Mouse (Mus musculus) lung, embryonic 16.5 days (tissue): ENCODE data around the gene Arglu1. TPM values are rescaled to one million over a fixed set of nuclear protein-coding genes. Genes with fewer than 3 reads are reported as not detected.

Source experiments
- ATAC-seq: fragments of 200-750 bp; cut with Nextera tagmentation; 2 replicates; pipeline ENCODE4 v1.8.0; 2017; ENCODE audit warnings: low read depth, mild to moderate bottlenecking, moderate library complexity
- H3K27ac ChIP-seq: fragments of 300-500 bp; sonication (generic); 2 replicates; pipeline ENCODE4 v1.5.1; 2014; ENCODE audit warnings: mild to moderate bottlenecking, control low read depth, low read length
- H3K27me3 ChIP-seq: fragments of 300-500 bp; sonication (generic); 2 replicates; pipeline ENCODE4 v1.6.1; 2014; ENCODE audit warnings: low read depth, low read length, mixed read lengths; ENCODE audit not compliant: control insufficient read depth, insufficient read depth
- H3K36me3 ChIP-seq: fragments of 300-500 bp; sonication (generic); 2 replicates; pipeline ENCODE4 v1.6.1; 2014; ENCODE audit warnings: low read length; ENCODE audit not compliant: control insufficient read depth, insufficient read depth
- H3K4me1 ChIP-seq: fragments of 300-500 bp; sonication (generic); replicated peaks from 2 replicates; pipeline ENCODE4 v1.6.1; 2014; ENCODE audit warnings: low read length, mixed read lengths; ENCODE audit not compliant: control insufficient read depth, insufficient read depth
- H3K4me2 ChIP-seq: fragments of 300-500 bp; sonication (generic); 2 replicates; pipeline ENCODE4 v1.6.1; 2014; ENCODE audit warnings: low read depth, low read length, control low read depth
- H3K4me3 ChIP-seq: fragments of 300-500 bp; sonication (generic); 2 replicates; pipeline ENCODE4 v1.5.1; 2014; ENCODE audit warnings: mild to moderate bottlenecking, low read length, control low read depth
- H3K9ac ChIP-seq: fragments of 300-500 bp; sonication (generic); 2 replicates; pipeline ENCODE4 v1.6.1; 2014; ENCODE audit warnings: low read length, control low read depth
- H3K9me3 ChIP-seq: fragments of 300-500 bp; sonication (generic); 2 replicates; pipeline ENCODE4 v1.6.1; 2016; ENCODE audit warnings: low read length; ENCODE audit not compliant: control insufficient read depth
- WGBS: fragments of 180-500 bp; shearing (Covaris S2); extraction: QIAGEN DNeasy Blood & Tissue Kit; methylation state at CpG from one replicate; pipeline ENCODE4 v1.1.7; 2014; 5-methylcytosine and 5-hydroxymethylcytosine counted together
- polyA plus RNA-seq: library from polyadenylated mRNA; unstranded; fragments of >200 nt; fragmentation: Nextera tagmentation; extraction: Ambion mirVana; gene quantifications from 2 replicates; pipeline ENCODE4 v1.2.1, GENCODE M21; 2015

Gene Arglu1
- polyA plus RNA-seq, 1 experiment from 2014 or later = 120 TPM

- H3K4me2 ChIP-seq = peak overlapping the region; percentile 97
- peak; percentile 45 for ATAC-seq
- H3K27me3 ChIP-seq = no peaks in the 10 kb centered on the region
- H3K9ac ChIP-seq = peak overlapping the region; percentile 95
- peak overlapping the region; percentile 95 for H3K4me3 ChIP-seq
- H3K4me1 ChIP-seq = peaks cover 28% of the 10 kb centered on the region
- peak overlapping the region; percentile 62 for H3K27ac ChIP-seq
- WGBS = under 1% methylated on average over 80 of the region's 88 CpGs
- no peaks in the 10 kb centered on the region for H3K9me3 ChIP-seq
- peaks cover 4% of the 10 kb centered on the region; the same call in 1 of the 2 replicates for H3K36me3 ChIP-seq
Observed at GRCm38 (mm10) chr8:8660307-8661098, 29.8 kb downstream of the Arglu1 start.

GRCm38 (mm10) chr8:8659503-8660306, 30.6 kb downstream of the Arglu1 start:
- Histone ChIP-seq H3K4me1 (peaks cover 34% of the 10 kb centered on the region), H3K36me3 (peaks cover 4% of the 10 kb centered on the region; the same call in 1 of the 2 replicates), H3K4me3 (peak overlapping the region; percentile 95), H3K9me3 (no peaks in the 10 kb centered on the region), H3K27ac (peak overlapping the region; percentile 62), H3K9ac (peak overlapping the region; percentile 95), H3K4me2 (peak overlapping the region; percentile 97), H3K27me3 (no peaks in the 10 kb centered on the region)
- no peak for ATAC-seq
- WGBS = under 1% methylated on average over 53 of the region's 53 CpGs

- H3K4me3 ChIP-seq = peak overlapping the region; percentile 95
- no peaks in the 10 kb centered on the region for H3K9me3 ChIP-seq
- no peaks in the 10 kb centered on the region for H3K36me3 ChIP-seq
- peak overlapping the region; percentile 95 for H3K9ac ChIP-seq
- ATAC-seq = peak; percentile 62
- WGBS = 4% methylated on average over 19 of the region's 19 CpGs
- H3K4me2 ChIP-seq = peak overlapping the region; percentile 97
- H3K27me3 ChIP-seq = no peaks in the 10 kb centered on the region
- peaks cover 42% of the 10 kb centered on the region for H3K4me1 ChIP-seq
- H3K27ac ChIP-seq = peak overlapping the region; percentile 26
Observed at GRCm38 (mm10) chr8:8658426-8659224, 31.7 kb downstream of the Arglu1 start.

GRCm38 (mm10) chr8:8657692-8658355, 32.5 kb downstream of the Arglu1 start:
- peak overlapping the region; percentile 97 for H3K4me2 ChIP-seq

GRCm38 (mm10) chr8:8656578-8657441, 33.5 kb downstream of the Arglu1 start:
- no peak for ATAC-seq
- peak overlapping the region; percentile 0 for H3K9ac ChIP-seq
- peak overlapping the region; percentile 97 for H3K4me2 ChIP-seq
- peak overlapping the region; percentile 95 for H3K4me3 ChIP-seq
- WGBS = 27% methylated on average over 14 of the region's 14 CpGs
- no peaks in the 10 kb centered on the region for H3K27me3 ChIP-seq
- H3K4me1 ChIP-seq = peaks cover 37% of the 10 kb centered on the region
- no peaks in the 10 kb centered on the region for H3K36me3 ChIP-seq
- 0 out of 2 replicates have a peak overlapping the region, but pooled peaks have one; percentile 30 for H3K27ac ChIP-seq
- no peaks in the 10 kb centered on the region for H3K9me3 ChIP-seq

More at GRCm38 (mm10) chr8:8657692-8658355, 32.5 kb downstream of the Arglu1 start:
- no peaks in the 10 kb centered on the region for H3K36me3 ChIP-seq
- peak overlapping the region; percentile 26 for H3K27ac ChIP-seq
- H3K4me1 ChIP-seq = peaks cover 41% of the 10 kb centered on the region
- no peaks in the 10 kb centered on the region for H3K27me3 ChIP-seq
- no peak for ATAC-seq
- peak overlapping the region; percentile 95 for H3K4me3 ChIP-seq
- H3K9me3 ChIP-seq = no peaks in the 10 kb centered on the region
- peak overlapping the region; percentile 95 for H3K9ac ChIP-seq
- WGBS = 34% methylated on average over 5 of the region's 5 CpGs

- Histone ChIP-seq H3K9ac (no peak overlapping the region), H3K4me2 (peak overlapping the region; percentile 97), H3K27ac (no peak overlapping the region), H3K36me3 (no peaks in the 10 kb centered on the region), H3K4me3 (peak overlapping the region; percentile 95), H3K4me1 (peaks cover 43% of the 10 kb centered on the region), H3K27me3 (no peaks in the 10 kb centered on the region), H3K9me3 (no peaks in the 10 kb centered on the region)
- no peak for ATAC-seq
- 49% methylated on average over 24 of the region's 24 CpGs for WGBS
Observed at GRCm38 (mm10) chr8:8655346-8656340, 34.7 kb downstream of the Arglu1 start.

- H3K4me3 ChIP-seq = no peak overlapping the region
- WGBS = 44% methylated on average over 12 of the region's 12 CpGs
Observed at GRCm38 (mm10) chr8:8653906-8654489, 36.3 kb downstream of the Arglu1 start.

More at GRCm38 (mm10) chr8:8653906-8654489, 36.3 kb downstream of the Arglu1 start:
- H3K9ac ChIP-seq = no peak overlapping the region
- H3K27me3 ChIP-seq = no peaks in the 10 kb centered on the region
- H3K4me1 ChIP-seq = peaks cover 60% of the 10 kb centered on the region
- H3K4me2 ChIP-seq = no peak overlapping the region
- H3K27ac ChIP-seq = no peak overlapping the region
- ATAC-seq = no peak
- H3K9me3 ChIP-seq = no peaks in the 10 kb centered on the region
- H3K36me3 ChIP-seq = no peaks in the 10 kb centered on the region
